Mouse (Mus musculus): ENCODE measurements at regions not wholly inside any gene's neighbourhood (a gene's known extent, or its start where the extent isn't known, plus 50 kb on each side); places are given as distances from the start of the nearest gene placed in this dataset.

DNA sequence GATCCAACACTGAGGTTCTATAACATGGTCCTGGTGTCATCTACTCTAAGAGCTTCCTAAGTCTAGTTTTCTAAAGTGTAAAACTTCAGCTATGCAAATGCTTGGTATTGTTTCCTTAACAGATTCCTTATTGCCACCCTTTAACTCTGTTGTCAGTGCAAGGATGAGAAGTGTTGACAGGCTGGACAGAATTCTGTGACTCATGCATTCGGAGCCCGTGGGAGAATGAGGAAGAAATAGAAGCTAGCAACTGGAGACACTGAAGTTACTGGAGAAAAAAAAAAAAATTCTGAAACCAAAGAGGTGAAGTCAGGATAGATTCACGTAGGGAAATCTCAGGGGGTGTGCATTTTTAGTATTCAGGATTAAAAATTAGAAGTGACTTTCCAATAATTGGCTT, 128.6 kb upstream of the Pum3 start:
- DNase-seq = no peak

- DNase-seq = no peak
Measured at GRCm38 (mm10) chr19:27556697-27557096, 127.1 kb upstream of the Pum3 start.

- DNase-seq = no peak
Measured at GRCm38 (mm10) chr19:27554841-27555240, 125.2 kb upstream of the Pum3 start.

DNA sequence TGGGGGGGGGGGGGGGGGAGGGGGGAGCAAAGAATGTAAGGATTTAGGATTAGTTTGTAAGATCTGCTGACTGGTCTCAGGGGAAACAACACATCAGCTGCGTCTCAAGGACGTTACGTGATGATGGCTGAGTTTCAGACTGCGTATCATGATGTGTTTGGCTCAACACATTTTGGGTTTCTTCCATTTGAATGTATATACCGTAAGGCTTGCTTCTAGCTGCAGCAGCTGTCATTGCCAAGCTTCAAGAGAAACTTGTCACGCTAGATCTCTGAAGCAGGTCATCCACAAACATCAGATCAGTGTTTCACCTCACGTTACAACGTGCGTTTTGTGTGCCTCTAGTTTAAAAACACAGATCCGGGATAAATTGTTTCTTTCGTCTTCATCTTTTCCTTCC, 123.6 kb upstream of the Pum3 start:
- DNase-seq = no peak

- DNase-seq = no peak
Measured at GRCm38 (mm10) chr19:27537746-27538145, 108.1 kb upstream of the Pum3 start.

GRCm38 (mm10) chr19:27537066-27537465, 107.4 kb upstream of the Pum3 start:
- no peak for DNase-seq

DNA sequence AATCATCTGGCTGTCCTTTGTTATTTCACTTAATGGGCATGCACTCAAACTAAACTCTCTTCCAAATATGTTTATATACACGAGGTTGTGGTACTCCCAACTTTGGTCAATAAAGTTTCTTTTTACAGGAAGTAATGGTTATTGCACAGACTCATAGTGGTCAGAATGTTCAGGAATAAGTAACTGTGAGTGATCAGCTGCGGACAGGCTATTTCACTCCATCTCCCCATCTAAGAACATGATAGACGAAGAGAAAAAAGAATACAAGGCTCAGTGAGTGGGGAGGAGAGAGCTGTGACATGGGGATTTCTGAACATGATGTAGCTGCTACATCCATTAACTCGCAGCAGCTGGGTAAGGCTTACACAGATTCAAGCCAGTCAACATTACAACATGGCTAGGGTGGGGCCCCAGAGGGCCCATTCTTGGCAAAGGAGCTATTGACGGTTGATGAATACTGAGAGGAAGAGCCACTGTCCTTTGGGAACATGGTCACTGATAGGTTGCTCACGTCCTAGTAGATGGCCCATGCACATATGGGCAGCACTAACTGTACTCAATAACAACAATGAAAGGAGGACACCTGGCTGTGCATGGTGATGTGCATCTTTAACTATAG, 98.4 kb upstream of the Pum3 start:
- no peak for DNase-seq

DNA sequence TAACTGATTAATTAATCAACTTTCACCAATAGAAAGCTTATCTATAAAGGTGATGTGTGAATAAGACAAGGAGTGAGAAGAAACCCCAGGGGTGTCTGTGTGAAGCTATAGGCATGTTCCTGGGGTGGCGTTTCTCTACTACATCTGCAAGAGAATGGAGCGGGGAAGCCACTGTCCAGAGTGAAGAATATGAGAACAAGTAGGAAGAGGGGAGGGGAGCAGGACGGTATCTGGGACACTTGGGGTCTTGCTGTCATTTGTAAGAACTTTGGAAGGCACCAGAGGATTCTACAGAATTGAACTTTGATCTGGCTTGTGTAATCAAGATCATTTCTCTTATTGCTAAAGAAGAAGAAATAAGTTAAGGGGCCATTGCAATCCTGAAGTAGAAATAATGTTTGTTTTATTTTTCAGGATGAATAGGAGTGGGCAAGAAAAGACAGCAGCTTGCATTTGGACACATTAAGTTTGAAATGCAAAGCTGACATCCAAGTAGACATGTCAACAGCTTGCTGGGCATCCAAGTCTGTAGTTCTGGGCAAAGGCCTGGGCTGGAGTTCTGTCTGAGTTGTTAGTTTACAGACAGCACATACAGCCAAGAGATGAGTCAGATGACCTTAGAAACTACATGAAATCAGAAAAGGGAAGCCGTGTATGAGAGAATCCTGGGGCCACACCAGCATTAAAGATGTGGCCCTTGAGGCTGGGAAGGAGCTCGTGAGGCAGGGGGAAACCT, 89.9 kb upstream of the Pum3 start:
- no peak for DNase-seq

- no peak for DNase-seq
Measured at GRCm38 (mm10) chr19:27514267-27514666, 84.6 kb upstream of the Pum3 start.

DNA sequence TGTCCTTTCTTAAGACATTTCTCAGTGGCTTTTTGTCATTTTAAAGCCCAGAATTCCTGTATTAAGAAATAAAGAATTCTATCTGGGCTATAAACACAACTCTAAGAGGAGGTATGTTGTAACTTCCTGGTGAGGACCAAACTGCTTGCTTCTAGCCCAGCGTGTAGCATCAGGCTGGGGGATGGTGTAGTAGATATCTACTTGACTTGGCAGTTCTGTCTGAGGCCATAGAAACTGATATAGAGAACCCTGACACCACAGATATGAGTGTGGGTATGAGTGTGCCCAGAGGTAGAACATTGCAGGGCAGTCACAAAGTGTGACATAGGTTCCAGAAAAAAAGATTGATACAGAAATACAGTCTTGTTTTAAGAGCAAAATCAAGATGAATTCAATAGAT, 83.9 kb upstream of the Pum3 start:
- DNase-seq = no peak

- DNase-seq = no peak
Measured at GRCm38 (mm10) chr19:27511340-27511739, 81.7 kb upstream of the Pum3 start.

GRCm38 (mm10) chr19:27509956-27510639, 80.5 kb upstream of the Pum3 start:
- DNase-seq = peak; percentile 58

DNA sequence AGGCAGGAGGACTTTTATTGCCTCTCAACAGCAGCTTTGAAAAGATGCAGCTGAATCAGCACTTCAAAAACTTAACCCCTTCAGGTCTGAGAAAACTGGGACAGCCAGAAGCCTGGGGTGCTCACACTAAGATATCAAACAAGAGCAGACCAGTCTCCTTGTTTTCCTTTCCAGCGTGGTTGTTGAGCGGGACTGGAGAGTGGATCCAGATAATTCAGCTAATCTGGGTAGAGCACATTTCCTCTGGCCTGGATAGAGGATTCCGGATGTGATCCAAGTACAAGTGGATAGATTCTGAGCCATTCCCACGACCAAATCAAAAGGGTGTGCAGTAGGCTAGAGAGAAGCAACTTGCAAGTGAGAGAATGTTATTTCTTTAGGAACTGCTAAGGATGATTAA, 68.7 kb upstream of the Pum3 start:
- no peak for DNase-seq

DNA sequence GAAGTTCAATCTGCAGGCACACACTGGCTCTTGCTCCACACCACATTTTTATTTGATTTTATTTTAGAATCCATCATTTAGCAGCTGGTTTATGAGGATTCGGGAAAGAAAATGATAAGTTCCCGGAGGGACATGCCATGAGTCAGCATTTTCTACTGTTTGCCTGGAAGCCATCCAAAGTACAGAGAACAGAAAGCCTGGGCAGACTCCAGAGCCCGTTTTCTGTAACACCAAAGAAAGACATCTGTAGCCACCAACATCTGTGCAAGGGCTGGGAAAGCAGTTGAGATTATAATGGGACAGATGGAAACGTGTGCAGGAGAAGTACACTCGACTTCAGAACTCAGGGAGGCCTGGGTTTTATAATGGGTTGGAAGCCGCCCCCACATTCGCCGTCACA, 62.8 kb upstream of the Pum3 start:
- DNase-seq = no peak

GRCm38 (mm10) chr19:27491873-27492272, 62.2 kb upstream of the Pum3 start:
- no peak for DNase-seq

- DNase-seq = no peak
Measured at GRCm38 (mm10) chr19:27489053-27489452, 59.4 kb upstream of the Pum3 start.
